Mouse (Mus musculus) megakaryocyte, embryonic 14.5 days (primary cell): ENCODE measurements around the gene Car10.

Experiments
- FLI1 ChIP-seq: IDR thresholded peaks from 2 replicates; pipeline ENCODE4 v1.6.1; 2012; ENCODE audit warnings: low read length, inconsistent platforms, mixed read lengths
- GATA1 ChIP-seq: IDR thresholded peaks from 3 replicates; pipeline ENCODE4 v1.6.1; 2012; ENCODE audit warnings: mixed read lengths, low read length, inconsistent platforms, borderline replicate concordance

GRCm38 (mm10) chr11:93186163-93186562 lies 88.3 kb downstream of the Car10 start:
- TF ChIP-seq GATA1 (no peak), FLI1 (no peak)
